ENCODE assay signal across 9 mouse cellular contexts in genomic region chr9:70655764-70656129, GRCm38 (mm10). TPM values are rescaled to one million over a fixed set of nuclear protein-coding genes. Genes with fewer than 3 reads are reported as not detected.
DNase-seq lines count a peak whose midpoint lies in the region; ATAC-seq and TF ChIP-seq lines count a peak whose summit lies in the region.
"Had no signal": no experiment of that assay in that cellular context is flagged by ENCODE, and none has a peak within 500 bp of the region (broad histone marks: within the 10 kb centered on the region; RNA-seq: fewer than 3 reads in every experiment).

No protein-coding gene starts in this region.

- no peak for TF ChIP-seq CTCF in kidney, adult 2 months (conservative IDR thresholded peaks at IDR 0.05; ENCODE audit: insufficient read depth, insufficient read length, low read depth, low read length)
- TF ChIP-seq CTCF in cortical plate, adult 2 months (IDR thresholded peaks at IDR 0.05; ENCODE audit: extremely low read depth, insufficient read depth, low read length) = no peak

- peak overlapping the region; percentile 79 for H3K4me3 ChIP-seq in kidney, adult 2 months (ENCODE audit: insufficient read depth, low read depth, low read length)
- H3K4me3 ChIP-seq in cortical plate, adult 2 months (ENCODE audit: insufficient read depth, low read length) = peak overlapping the region; percentile 83; the same call in 1 of the 2 replicates
- H3K4me3 ChIP-seq in hindbrain, embryonic 13.5 days = peak overlapping the region; percentile 86
- H3K4me3 ChIP-seq in midbrain, embryonic 11.5 days (ENCODE audit: low read depth, low read length) = peak overlapping the region; percentile 82

- H3K27me3 ChIP-seq in kidney, adult 2 months (replicated peaks; ENCODE audit: control insufficient read depth, insufficient read depth, low read length) = no peaks in the 10 kb centered on the region
- no peaks in the 10 kb centered on the region for H3K27me3 ChIP-seq in hindbrain, embryonic 13.5 days
- H3K27me3 ChIP-seq in midbrain, embryonic 11.5 days (ENCODE audit: control insufficient read depth, insufficient read depth, low read length) = no peaks in the 10 kb centered on the region
- H3K27me3 ChIP-seq: Patski had no signal

- peak overlapping the region; percentile 99 for H3K9ac ChIP-seq in hindbrain, embryonic 13.5 days
- H3K9ac ChIP-seq in midbrain, embryonic 11.5 days (ENCODE audit: low read length) = no peak overlapping the region; the same call in 1 of the 2 replicates

- 13% methylated on average over 2 of the region's 2 CpGs for WGBS in kidney, adult 2 months
- WGBS in hindbrain, embryonic 13.5 days = 43% methylated on average over 2 of the region's 2 CpGs
- WGBS in midbrain, embryonic 11.5 days = 53% methylated on average over 2 of the region's 2 CpGs

- intact Hi-C loops in left cerebral cortex, postnatal 25 days (cut with DNase I) = loop anchor here (5.0 kb wide), 1 partner anchor 422 kb away; no protein-coding TSS in a partner anchor

- no peak overlapping the region for H3K27ac ChIP-seq in kidney, adult 2 months (ENCODE audit: insufficient read depth, low read depth, low read length)
- no peak overlapping the region for H3K27ac ChIP-seq in cortical plate, adult 2 months (ENCODE audit: insufficient read depth, low read length)
- peak overlapping the region; percentile 97; the same call in 1 of the 2 replicates for H3K27ac ChIP-seq in hindbrain, embryonic 13.5 days
- no peak overlapping the region for H3K27ac ChIP-seq in midbrain, embryonic 11.5 days (ENCODE audit: low read depth, low read length)

- H3K36me3 ChIP-seq in kidney, adult 2 months (ENCODE audit: control insufficient read depth, insufficient read depth, low read length) = no peaks in the 10 kb centered on the region
- H3K36me3 ChIP-seq in hindbrain, embryonic 13.5 days = no peaks in the 10 kb centered on the region
- no peaks in the 10 kb centered on the region for H3K36me3 ChIP-seq in midbrain, embryonic 11.5 days (ENCODE audit: control insufficient read depth, insufficient read depth, low read length)

- peaks cover 18% of the 10 kb centered on the region for H3K4me1 ChIP-seq in kidney, adult 2 months (ENCODE audit: control insufficient read depth, insufficient read depth, low read length)
- H3K4me1 ChIP-seq in cortical plate, adult 2 months (ENCODE audit: control insufficient read depth, insufficient read depth, low read length) = peaks cover 8% of the 10 kb centered on the region
- peaks cover 41% of the 10 kb centered on the region for H3K4me1 ChIP-seq in hindbrain, embryonic 13.5 days (replicated peaks)
- H3K4me1 ChIP-seq in midbrain, embryonic 11.5 days (ENCODE audit: control insufficient read depth, insufficient read depth, low read length) = peaks cover 10% of the 10 kb centered on the region; the same call in 1 of the 2 replicates

- H3K9me3 ChIP-seq in hindbrain, embryonic 13.5 days = no peaks in the 10 kb centered on the region
- no peaks in the 10 kb centered on the region for H3K9me3 ChIP-seq in midbrain, embryonic 11.5 days (ENCODE audit: control insufficient read depth, low read length)

- ATAC-seq in hindbrain, embryonic 13.5 days (ENCODE audit: low FRiP score) = no peak
- ATAC-seq in midbrain, embryonic 11.5 days (ENCODE audit: low FRiP score) = no peak

- no peak for TF ChIP-seq POLR2A in kidney, adult 2 months (IDR thresholded peaks at IDR 0.05; ENCODE audit: low read depth, low read length)
- no peak for TF ChIP-seq POLR2A in cortical plate, adult 2 months (IDR thresholded peaks at IDR 0.05; ENCODE audit: extremely low read depth, insufficient read depth, low read length)

- H3K4me2 ChIP-seq in hindbrain, embryonic 13.5 days = peak overlapping the region; percentile 61
- H3K4me2 ChIP-seq in midbrain, embryonic 11.5 days = peak overlapping the region; percentile 89

- no peak for DNase-seq in kidney, adult 2 months
- no peak for DNase-seq in kidney, adult 8-10 months
- DNase-seq in midbrain, embryonic 11.5 days (ENCODE audit: low spot score, missing footprints) = no peak
- DNase-seq in thymus, postnatal 10 days (ENCODE audit: low spot score in 2 of 2) = no peak
- DNase-seq in kidney, adult 9 months = no peak
- DNase-seq in left cerebral cortex, postnatal 25 days (ENCODE audit: low spot score in 2 of 2) = no peak

RNA-seq across cellular contexts. Expression of gene Gm10642, which starts 0.3 kb away (rescaled TPM):
- polyA plus RNA-seq in kidney, adult 2 months (2012; rRNA removed) = 0.38 and 0.41 TPM in 2 replicates
- 0.94 and 1.4 TPM in 2 replicates for polyA plus RNA-seq in cortical plate, adult 2 months (2012; rRNA removed)
- polyA plus RNA-seq in hindbrain, embryonic 13.5 days (2015; fragmentation: Nextera tagmentation; extraction: Ambion mirVana) = 0.29 and 0.41 TPM in 2 replicates
- polyA plus RNA-seq in midbrain, embryonic 11.5 days (2014; fragmentation: Nextera tagmentation; extraction: Ambion mirVana) = 0.15 and 0.17 TPM in 2 replicates
- 1 to 10 TPM; 1.1 to 1.5 TPM for total RNA-seq in left cerebral cortex, postnatal 25 days (2021)

RNA-seq across cellular contexts. Expression of gene Mindy2, which starts 1.2 kb away (rescaled TPM):
- 10.0 and 10.8 TPM in 2 replicates for polyA plus RNA-seq in kidney, adult 2 months (2012; rRNA removed)
- 26.2 and 27.0 TPM in 2 replicates for polyA plus RNA-seq in cortical plate, adult 2 months (2012; rRNA removed)
- 17.4 and 20.4 TPM in 2 replicates for polyA plus RNA-seq in hindbrain, embryonic 13.5 days (2015; fragmentation: Nextera tagmentation; extraction: Ambion mirVana)
- polyA plus RNA-seq in midbrain, embryonic 11.5 days (2014; fragmentation: Nextera tagmentation; extraction: Ambion mirVana) = 12.1 and 12.4 TPM in 2 replicates
- total RNA-seq in left cerebral cortex, postnatal 25 days (2021) = 10 to 100 TPM; 35.0 to 39.3 TPM

RNA-seq across cellular contexts. Expression of gene Adam10, which starts 23.1 kb away (rescaled TPM):
- 14.5 and 15.3 TPM in 2 replicates for polyA plus RNA-seq in kidney, adult 2 months (2012; rRNA removed)
- 37.5 and 38.0 TPM in 2 replicates for polyA plus RNA-seq in cortical plate, adult 2 months (2012; rRNA removed)
- 73.4 and 74.4 TPM in 2 replicates for polyA plus RNA-seq in hindbrain, embryonic 13.5 days (2015; fragmentation: Nextera tagmentation; extraction: Ambion mirVana)
- 64.0 and 70.8 TPM in 2 replicates for polyA plus RNA-seq in midbrain, embryonic 11.5 days (2014; fragmentation: Nextera tagmentation; extraction: Ambion mirVana)
- total RNA-seq in left cerebral cortex, postnatal 25 days (2021) = 10 to 100 TPM; 69.1 to 71.4 TPM
